Mouse (Mus musculus) olfactory bulb, adult 2 months (tissue): ENCODE data around the gene Iqch. TPM values are rescaled to one million over a fixed set of nuclear protein-coding genes. Genes with fewer than 3 reads are reported as not detected.

Source experiments
- H3K27ac ChIP-seq: fragments of 200-500 bp; 2 replicates; pipeline ENCODE4 v1.5.1; 2012; ENCODE audit warnings: low read depth, low read length; ENCODE audit not compliant: insufficient read depth
- H3K4me1 ChIP-seq: fragments of 200-500 bp; 2 replicates; pipeline ENCODE4 v1.6.1; 2012; ENCODE audit warnings: low read length; ENCODE audit not compliant: control insufficient read depth, insufficient read depth
- H3K4me3 ChIP-seq: fragments of 200-500 bp; 2 replicates; pipeline ENCODE4 v1.5.1; 2012; ENCODE audit warnings: mild to moderate bottlenecking, low read depth, low read length, moderate library complexity; ENCODE audit not compliant: insufficient read depth
- CTCF ChIP-seq: fragments of 200-500 bp; IDR thresholded peaks from 2 replicates; pipeline ENCODE4 v1.5.1; 2012; ENCODE audit warnings: low read depth, mild to moderate bottlenecking, low read length, moderate library complexity; ENCODE audit not compliant: insufficient read depth
- POLR2A ChIP-seq: fragments of 200-500 bp; IDR thresholded peaks from 2 replicates; pipeline ENCODE4 v1.6.1; 2012; ENCODE audit warnings: mild to moderate bottlenecking, low read depth, low read length, moderate library complexity; ENCODE audit not compliant: insufficient read depth
- WGBS: fragments of 180-500 bp; shearing (Covaris S2); methylation state at CpG from one replicate; pipeline ENCODE4 v1.1.7; 2018; 5-methylcytosine and 5-hydroxymethylcytosine counted together
- polyA plus RNA-seq: library from polyadenylated mRNA; stranded (reverse); fragments of >200 nt; gene quantifications from 2 replicates; pipeline ENCODE4 v1.2.4, GENCODE M21; 2012; ENCODE audit warnings: low replicate concordance; ENCODE audit not compliant: missing spikeins, insufficient read depth, insufficient read length

Gene Iqch
- polyA plus RNA-seq, 1 experiment, result not detected

GRCm38 (mm10) chr9:63641983-63642646 lies 39.8 kb upstream of the Iqch start:
- TF ChIP-seq CTCF, result no peak
- TF ChIP-seq POLR2A, result no peak
- Histone ChIP-seq H3K4me1 (peaks cover 2% of the 10 kb centered on the region), H3K27ac (no peak overlapping the region), H3K4me3 (no peak overlapping the region)
- 91% methylated on average over 4 of the region's 4 CpGs for WGBS

DNA sequence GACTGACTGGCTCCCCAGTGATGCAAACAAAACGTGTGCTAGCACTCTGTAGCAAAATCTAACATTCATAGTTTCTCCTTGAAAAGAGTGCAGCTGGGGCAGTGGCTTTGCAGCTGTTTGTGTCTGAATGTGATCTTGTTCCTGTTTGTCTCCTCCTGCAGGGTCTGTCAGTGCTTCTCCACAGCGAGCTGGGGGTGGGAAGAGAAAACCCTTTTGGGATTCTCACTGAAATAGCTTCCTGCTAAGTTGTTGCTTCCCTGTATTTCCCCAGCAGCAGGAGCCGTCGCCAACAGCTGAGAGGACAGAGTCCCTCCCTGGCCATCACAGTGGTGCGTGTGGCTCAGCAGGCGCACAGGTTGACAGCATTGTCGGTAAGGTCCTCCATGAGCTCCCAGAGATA lies 33.8 kb upstream of the Iqch start:
- no peak overlapping the region for H3K4me3 ChIP-seq
- 46% methylated on average over 7 of the region's 7 CpGs for WGBS
- H3K27ac ChIP-seq, result 0 out of 2 replicates have a peak overlapping the region, but pooled peaks have one; percentile 16
- peaks cover 32% of the 10 kb centered on the region for H3K4me1 ChIP-seq
- TF ChIP-seq POLR2A (no peak), CTCF (no peak)

- no peak for TF ChIP-seq POLR2A
- no peak for TF ChIP-seq CTCF
- H3K27ac ChIP-seq, result no peak overlapping the region
- 40% methylated on average over 7 of the region's 7 CpGs for WGBS
- no peak overlapping the region for H3K4me3 ChIP-seq
- H3K4me1 ChIP-seq, result peaks cover 32% of the 10 kb centered on the region
These were observed 31.0 kb upstream of the Iqch start for GRCm38 (mm10) chr9:63633334-63633733.

- peaks cover 32% of the 10 kb centered on the region for H3K4me1 ChIP-seq
- TF ChIP-seq POLR2A, result no peak
- H3K4me3 ChIP-seq, result no peak overlapping the region
- WGBS, result 26% methylated on average over 11 of the region's 11 CpGs
- no peak overlapping the region for H3K27ac ChIP-seq
These were observed 30.6 kb upstream of the Iqch start for GRCm38 (mm10) chr9:63632924-63633323.

DNA sequence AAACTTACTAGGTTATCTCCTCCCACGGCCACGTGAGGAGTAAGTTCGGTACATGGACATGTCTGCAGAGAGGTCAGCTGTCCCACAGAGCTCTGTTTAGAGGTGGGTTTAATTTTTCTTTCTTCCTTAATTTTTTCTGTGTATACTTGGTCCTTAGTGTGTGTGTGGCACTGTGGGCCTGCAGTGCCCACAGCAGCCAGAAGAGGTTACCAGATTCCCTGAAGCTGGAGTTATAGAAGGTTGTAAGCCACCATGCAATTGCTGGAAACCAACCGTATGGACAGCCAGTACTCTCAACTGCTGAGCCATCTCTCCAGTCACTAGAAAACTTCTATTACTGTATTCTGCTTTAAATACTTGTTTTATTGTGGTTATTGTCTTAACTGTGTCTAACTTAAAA lies 29.8 kb upstream of the Iqch start:
- H3K4me3 ChIP-seq, result no peak overlapping the region
- TF ChIP-seq CTCF (no peak), POLR2A (no peak)
- H3K4me1 ChIP-seq, result peaks cover 29% of the 10 kb centered on the region
- WGBS, result 74% methylated on average over 4 of the region's 4 CpGs
- no peak overlapping the region for H3K27ac ChIP-seq

- no peak overlapping the region for H3K27ac ChIP-seq
- H3K4me3 ChIP-seq, result no peak overlapping the region
- no peak for TF ChIP-seq POLR2A
- TF ChIP-seq CTCF, result no peak
- H3K4me1 ChIP-seq, result peaks cover 10% of the 10 kb centered on the region; the same call in 1 of the 2 replicates
- WGBS, result 88% methylated on average over 9 of the region's 9 CpGs
These were observed 22.9 kb upstream of the Iqch start for GRCm38 (mm10) chr9:63625090-63625756.

DNA sequence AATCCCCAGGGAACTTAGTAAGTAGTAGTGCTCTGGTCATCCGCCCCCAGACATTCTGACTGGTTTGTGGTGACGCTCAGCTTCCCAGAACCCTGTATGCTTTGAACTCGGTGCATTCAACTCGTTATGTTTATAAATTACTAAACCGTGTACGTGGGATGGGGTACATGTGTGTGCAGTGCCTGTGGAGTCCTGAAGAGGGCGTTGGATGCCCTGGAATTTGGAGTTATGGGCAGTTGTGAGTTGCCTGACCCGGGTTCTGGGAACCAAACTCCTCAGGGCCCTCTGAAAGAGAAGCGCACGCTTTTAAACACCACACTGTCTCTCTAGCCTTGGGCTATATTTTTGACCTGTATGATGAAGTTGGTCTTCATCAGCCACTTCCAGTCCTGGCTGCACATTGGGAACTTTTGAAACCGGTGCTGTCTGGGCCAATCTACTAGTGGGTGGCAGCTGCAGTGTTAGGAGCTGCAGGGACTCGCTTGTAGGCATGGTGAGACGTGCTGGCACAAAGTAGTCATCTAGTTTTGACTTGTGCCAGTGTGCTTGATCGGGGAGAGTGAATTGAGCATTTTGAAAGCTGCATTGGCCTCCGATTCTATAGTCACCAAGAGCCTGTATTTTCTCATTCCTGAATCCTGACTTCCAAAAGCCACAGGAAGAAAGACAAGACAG lies 21.7 kb upstream of the Iqch start:
- Histone ChIP-seq H3K4me3 (no peak overlapping the region), H3K27ac (no peak overlapping the region), H3K4me1 (peaks cover 10% of the 10 kb centered on the region; the same call in 1 of the 2 replicates)
- no peak for TF ChIP-seq POLR2A
- TF ChIP-seq CTCF, result no peak
- WGBS, result 84% methylated on average over 15 of the region's 15 CpGs

DNA sequence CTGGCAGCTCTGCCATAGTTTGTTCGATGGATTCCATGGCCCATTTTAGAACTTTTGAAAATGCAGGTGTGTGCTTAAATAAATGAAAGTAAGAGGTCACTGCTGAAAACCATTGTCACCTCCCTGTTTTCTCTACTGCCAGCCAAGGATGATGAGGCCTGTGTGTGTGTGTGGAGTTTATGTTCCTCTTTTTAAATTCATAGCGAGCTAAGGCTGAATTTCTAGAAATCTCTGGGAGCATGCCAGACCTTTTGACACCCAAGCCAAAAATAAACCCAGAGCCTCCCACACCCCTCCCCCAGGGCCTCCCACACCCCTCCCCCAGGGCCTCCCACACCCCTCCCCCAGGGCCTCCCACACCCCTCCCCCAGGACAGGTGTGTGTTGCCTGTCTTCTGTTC lies 15.7 kb upstream of the Iqch start:
- Histone ChIP-seq H3K4me3 (no peak overlapping the region), H3K27ac (no peak overlapping the region), H3K4me1 (peaks cover 14% of the 10 kb centered on the region)
- TF ChIP-seq POLR2A, result no peak
- no peak for TF ChIP-seq CTCF
- WGBS, result 78% methylated on average over 2 of the region's 2 CpGs

DNA sequence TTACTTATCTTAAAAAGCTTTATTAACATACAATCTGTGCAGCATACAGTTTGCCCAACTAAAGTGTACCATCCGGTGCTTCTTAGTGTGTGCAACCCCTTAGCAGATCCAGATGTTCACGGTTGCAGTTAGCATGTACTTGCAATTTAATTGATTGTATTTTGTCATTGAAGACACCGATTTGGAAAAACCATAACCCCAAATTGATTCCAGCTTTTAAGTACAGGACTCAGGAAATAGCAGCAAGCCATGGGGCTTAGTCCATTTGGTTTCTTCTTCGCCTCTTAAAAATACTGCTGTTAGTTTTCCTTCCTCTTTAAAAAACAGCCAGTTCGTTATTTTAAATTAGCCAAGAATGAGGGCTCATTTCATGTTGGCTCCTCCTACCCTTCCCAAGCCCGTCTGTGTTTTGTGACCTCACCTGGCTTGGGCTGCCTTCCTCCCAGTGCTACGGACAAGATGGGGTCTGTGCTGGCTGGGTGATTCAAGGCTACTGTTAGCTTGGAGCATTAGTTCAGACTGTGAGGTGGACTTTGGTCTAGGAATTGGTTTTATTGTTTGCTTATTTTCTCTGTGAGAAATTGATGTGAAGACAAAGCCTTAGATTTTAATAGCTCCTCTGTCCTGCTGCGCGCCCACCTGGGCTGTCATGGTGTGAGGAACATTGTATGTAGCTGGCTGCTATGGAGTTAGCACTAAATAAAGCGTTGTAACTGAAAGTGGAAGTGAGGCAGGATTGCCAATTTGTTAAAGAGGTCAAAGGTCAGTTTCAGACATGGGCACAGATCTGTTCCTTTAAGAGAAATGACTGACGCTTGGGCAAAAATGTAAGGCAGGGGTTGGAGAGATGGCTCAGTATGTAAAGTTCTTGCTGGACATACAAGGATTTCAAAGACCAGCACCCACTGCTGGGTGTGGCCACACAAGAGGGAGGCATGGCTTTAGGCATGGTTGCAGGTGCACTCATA lies 12.0 kb upstream of the Iqch start:
- H3K4me3 ChIP-seq, result no peak overlapping the region
- WGBS, result 85% methylated on average over 11 of the region's 11 CpGs
- TF ChIP-seq CTCF (no peak), POLR2A (no peak)
- no peak overlapping the region for H3K27ac ChIP-seq
- peaks cover 22% of the 10 kb centered on the region for H3K4me1 ChIP-seq
